21 mouse cellular contexts compared by ENCODE assay signal in the genomic region with DNA sequence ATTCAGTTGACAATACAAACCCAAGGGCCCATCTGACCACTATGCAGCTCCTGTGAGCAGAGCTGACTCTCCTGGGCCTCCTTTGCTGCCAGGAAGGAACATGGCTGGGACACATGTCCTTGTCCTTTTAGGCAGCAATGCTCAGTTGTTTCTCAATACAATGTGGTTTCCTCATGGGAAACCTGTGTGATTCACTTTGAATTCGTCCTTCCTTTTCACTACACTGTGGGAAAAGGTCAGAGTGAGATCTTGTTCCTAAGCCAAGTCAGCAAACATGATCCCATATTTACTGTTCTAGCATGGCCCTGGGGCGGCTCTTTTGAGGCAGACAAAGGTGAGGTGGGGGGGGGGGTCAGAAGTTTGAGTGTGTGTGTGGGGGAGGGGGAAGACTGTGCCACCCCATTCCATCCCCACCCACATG. TPM values are rescaled to one million over a fixed set of nuclear protein-coding genes. Genes with fewer than 3 reads are reported as not detected.
DNase-seq lines count a peak whose midpoint lies in the region; ATAC-seq lines count a peak whose summit lies in the region.
"Had no signal": no experiment of that assay in that cellular context is flagged by ENCODE, and none has a peak within 500 bp of the region (broad histone marks: within the 10 kb centered on the region; RNA-seq: fewer than 3 reads in every experiment).

No protein-coding gene starts in this region.

- H3K9ac ChIP-seq in liver, embryonic 15.5 days: no peak overlapping the region
- no peak overlapping the region for H3K9ac ChIP-seq in stomach, embryonic 15.5 days
- H3K9ac ChIP-seq: embryonic facial prominence, embryonic 15.5 days; limb, embryonic 15.5 days; neural tube, embryonic 13.5 days had no signal

- H3K4me1 ChIP-seq in liver, embryonic 15.5 days (replicated peaks): peaks cover 4% of the 10 kb centered on the region; the same call in 1 of the 2 replicates
- H3K4me1 ChIP-seq in stomach, embryonic 15.5 days: no peaks in the 10 kb centered on the region
- H3K4me1 ChIP-seq: embryonic facial prominence, embryonic 15.5 days; limb, embryonic 15.5 days; neural tube, embryonic 13.5 days had no signal

- ATAC-seq in liver, embryonic 15.5 days (ENCODE audit: insufficient read depth): peak; percentile 65; the same call in 1 of the 2 replicates
- ATAC-seq in stomach, embryonic 15.5 days (ENCODE audit: insufficient read depth, low FRiP score, low read depth): peak; percentile 69; the same call in 1 of the 2 replicates
- ATAC-seq in activated CD4-positive, CD25-positive, alpha-beta regulatory T cell, adult 4 months: no peak
- ATAC-seq: forebrain, embryonic 16.5 days; Patski had no signal

- no peak overlapping the region for H3K27ac ChIP-seq in liver, embryonic 15.5 days (replicated peaks)
- H3K27ac ChIP-seq in stomach, embryonic 15.5 days: no peak overlapping the region
- H3K27ac ChIP-seq: embryonic facial prominence, embryonic 15.5 days; limb, embryonic 15.5 days; macrophage; neural tube, embryonic 13.5 days had no signal

- no peaks in the 10 kb centered on the region for H3K27me3 ChIP-seq in liver, embryonic 15.5 days
- no peaks in the 10 kb centered on the region for H3K27me3 ChIP-seq in stomach, embryonic 15.5 days (replicated peaks)
- H3K27me3 ChIP-seq: embryonic facial prominence, embryonic 15.5 days; limb, embryonic 15.5 days; neural tube, embryonic 13.5 days had no signal

- H3K36me3 ChIP-seq in liver, embryonic 15.5 days (replicated peaks): no peaks in the 10 kb centered on the region
- H3K36me3 ChIP-seq in stomach, embryonic 15.5 days: no peaks in the 10 kb centered on the region
- H3K36me3 ChIP-seq: embryonic facial prominence, embryonic 15.5 days; limb, embryonic 15.5 days; neural tube, embryonic 13.5 days had no signal

- no peak overlapping the region for H3K4me2 ChIP-seq in liver, embryonic 15.5 days
- H3K4me2 ChIP-seq in stomach, embryonic 15.5 days: no peak overlapping the region
- H3K4me2 ChIP-seq: embryonic facial prominence, embryonic 15.5 days; limb, embryonic 15.5 days; neural tube, embryonic 13.5 days had no signal

- 44% methylated on average over 2 of the region's 2 CpGs for WGBS in liver, embryonic 15.5 days (ENCODE audit: insufficient replicate concordance)
- 60% methylated on average over 2 of the region's 2 CpGs for WGBS in stomach, embryonic 15.5 days

- H3K4me3 ChIP-seq in liver, embryonic 15.5 days (replicated peaks): no peak overlapping the region
- no peak overlapping the region for H3K4me3 ChIP-seq in stomach, embryonic 15.5 days (replicated peaks)
- H3K4me3 ChIP-seq: embryonic facial prominence, embryonic 15.5 days; limb, embryonic 15.5 days; neural tube, embryonic 13.5 days had no signal

- H3K9me3 ChIP-seq in liver, embryonic 15.5 days (replicated peaks): 0 out of 2 replicates have a peak, but pooled peaks cover 4% of the 10 kb centered on the region
- H3K9me3 ChIP-seq in stomach, embryonic 15.5 days: no peaks in the 10 kb centered on the region
- H3K9me3 ChIP-seq: embryonic facial prominence, embryonic 15.5 days; limb, embryonic 15.5 days had no signal

- no peak for DNase-seq in liver
- DNase-seq in adrenal gland, adult 8-10 months: peak; percentile 38
- peak; percentile 30 to 36 for DNase-seq in adrenal gland, postnatal 36 days
- DNase-seq in thymus, postnatal 0 days (ENCODE audit: low spot score): no peak
- DNase-seq: cerebellum, postnatal 10 days; embryo, embryonic 11 days; gastrocnemius, postnatal 36 days; kidney, adult 8-10 months; kidney, postnatal 25 days; midbrain, embryonic 14.5 days; right cerebral cortex, adult 18-20 months; thymus, adult 18-20 months had no signal

RNA-seq across cellular contexts. Expression of gene Iqgap2, which starts 32.5 kb away (rescaled TPM):
- 16.0 and 18.7 TPM in 2 replicates for polyA plus RNA-seq in liver, embryonic 15.5 days (2015; fragmentation: Nextera tagmentation; extraction: Ambion mirVana)
- 100 to 1,000 TPM; 141 to 294 (median 213) TPM for total RNA-seq in adrenal gland, adult 8-10 months (2022)
- total RNA-seq in adrenal gland, postnatal 36 days (2021): 100 to 1,000 TPM; 149 to 229 TPM
- polyA plus RNA-seq in stomach, embryonic 15.5 days (2015; fragmentation: Nextera tagmentation; extraction: Ambion mirVana): 20.3 and 20.9 TPM in 2 replicates
- polyA plus RNA-seq in activated CD4-positive, CD25-positive, alpha-beta regulatory T cell, adult 4 months (2017; shearing (Covaris generic)): 10 to 100 TPM; 16.6 to 17.1 TPM
- polyA plus RNA-seq in thymus, postnatal 0 days (2015; fragmentation: Nextera tagmentation; extraction: Ambion mirVana): 10.1 and 12.7 TPM in 2 replicates

Comparison
In these comparisons a context has a peak if more than half of its experiments do, and no peak if none do; other contexts are left out.
1. DNase-seq: peak in adrenal gland, adult 8-10 months (single experiment) and adrenal gland, postnatal 36 days (2 of 2); none in liver (single experiment) and thymus, postnatal 0 days (single experiment).